Mouse (Mus musculus) urinary bladder, postnatal 10 days (tissue): Measurements from ENCODE around the gene Nrp2.

ENCODE experiments used
- DNase-seq: peaks from one replicate; pipeline ENCODE4 v3.0.0; 2022; ENCODE audit warnings: low spot score

Gene Nrp2

GRCm38 (mm10) chr1:62703158-62704116 is at the start of gene Nrp2:
Gene Nrp2, plus strand, starts transcription at chr1:62703285.
- peak; percentile 67 for DNase-seq

DNA sequence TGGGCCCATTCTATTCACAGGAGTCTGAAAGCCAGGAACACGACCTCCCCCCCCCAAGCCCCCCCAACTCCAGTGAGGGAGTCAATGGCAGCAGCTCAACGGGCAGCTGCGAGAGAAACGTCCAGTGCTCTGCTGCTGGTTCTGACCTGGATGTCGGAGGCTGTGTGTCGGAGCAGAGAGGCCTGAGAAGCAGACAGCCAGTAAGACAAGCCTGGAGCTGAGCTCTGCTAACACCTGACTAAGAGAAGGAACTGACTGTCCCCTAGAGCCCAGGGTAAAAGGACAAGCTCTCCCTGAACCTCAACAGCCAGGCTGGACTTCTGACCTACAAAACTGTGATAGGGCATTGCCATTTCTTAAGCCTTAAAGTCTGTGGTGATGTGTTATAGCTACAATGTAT is 48.6 kb upstream of the Nrp2 start:
- DNase-seq = no peak

GRCm38 (mm10) chr1:62664960-62665645 is 38.0 kb upstream of the Nrp2 start:
- no peak for DNase-seq

- no peak for DNase-seq
Observed at GRCm38 (mm10) chr1:62665771-62666730, 37.0 kb upstream of the Nrp2 start.

- DNase-seq = no peak
Observed at GRCm38 (mm10) chr1:62666780-62667179, 36.3 kb upstream of the Nrp2 start.

- DNase-seq = no peak
Observed at GRCm38 (mm10) chr1:62678611-62679344, 24.3 kb upstream of the Nrp2 start.

DNA sequence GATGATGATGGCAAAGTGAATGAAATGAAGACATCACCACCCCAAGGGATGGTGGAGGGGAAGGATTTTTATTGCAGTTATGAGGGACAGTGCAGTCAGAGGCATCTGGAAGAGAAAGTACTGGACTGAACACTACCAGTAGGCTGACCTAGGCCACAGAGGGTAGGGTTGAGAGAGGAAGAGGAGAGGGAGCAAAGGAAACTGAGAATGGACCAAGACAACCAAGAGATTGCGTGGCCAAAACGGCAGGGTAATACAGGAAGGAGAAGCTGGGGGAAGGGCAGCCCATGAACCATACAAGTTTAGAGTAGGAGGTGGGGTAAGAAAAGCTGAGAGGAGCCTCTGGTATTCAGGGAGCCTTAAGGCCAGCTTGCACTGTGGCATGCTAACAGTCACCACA is 23.6 kb upstream of the Nrp2 start:
- no peak for DNase-seq

- DNase-seq = no peak
Observed at GRCm38 (mm10) chr1:62682456-62683385, 20.4 kb upstream of the Nrp2 start.

- no peak for DNase-seq
Observed at GRCm38 (mm10) chr1:62683498-62683897, 19.6 kb upstream of the Nrp2 start.

- DNase-seq = no peak
Observed at GRCm38 (mm10) chr1:62687511-62687910, 15.6 kb upstream of the Nrp2 start.

DNA sequence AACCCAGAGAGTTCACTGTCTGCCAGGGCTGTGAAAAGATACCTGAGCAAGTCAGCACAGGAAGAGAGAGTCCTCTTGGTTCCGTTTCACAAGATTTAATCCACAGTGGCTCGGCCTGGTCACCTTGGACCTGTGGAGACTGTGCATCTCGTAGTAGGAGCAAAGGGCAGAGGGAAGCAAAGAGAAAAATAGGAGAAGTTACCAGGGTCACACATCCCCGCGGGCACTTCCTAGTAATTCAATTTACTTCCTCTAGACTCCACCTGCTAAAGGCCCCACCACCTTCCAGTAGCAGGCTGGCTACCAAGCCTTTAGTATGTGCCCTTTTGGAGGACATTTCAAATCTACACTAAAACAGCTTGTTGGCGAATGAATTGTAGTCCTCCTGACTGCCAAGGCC is 11.9 kb upstream of the Nrp2 start:
- DNase-seq = no peak

DNA sequence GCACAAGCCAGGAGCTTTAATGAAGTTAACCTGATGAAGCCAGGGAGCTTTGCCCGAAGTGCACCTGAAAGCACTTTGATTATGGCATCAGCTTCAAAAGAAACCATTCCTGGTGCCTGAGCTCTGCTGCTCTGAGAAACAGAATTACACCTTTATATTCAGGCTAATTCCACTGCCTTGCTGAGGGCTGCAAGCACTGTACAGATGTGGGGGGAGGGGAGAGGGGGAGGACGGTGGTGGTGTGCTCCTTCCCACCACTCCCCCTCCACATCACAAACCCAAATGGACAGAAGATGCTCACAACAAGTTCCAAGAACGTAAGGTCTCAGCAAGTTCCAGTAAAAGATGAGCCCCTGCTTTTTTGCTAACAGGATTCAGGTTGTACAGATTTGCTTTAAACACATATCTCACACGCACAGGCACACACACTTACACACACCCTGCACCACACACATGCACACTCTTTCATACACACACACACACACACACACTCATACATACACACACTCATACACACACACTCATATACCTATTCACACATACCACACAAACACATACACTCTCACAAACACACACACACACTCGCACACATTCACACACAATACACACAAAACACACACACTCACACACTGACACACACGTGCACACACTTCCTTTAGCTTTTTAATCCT is 6.6 kb upstream of the Nrp2 start:
- DNase-seq = no peak

DNA sequence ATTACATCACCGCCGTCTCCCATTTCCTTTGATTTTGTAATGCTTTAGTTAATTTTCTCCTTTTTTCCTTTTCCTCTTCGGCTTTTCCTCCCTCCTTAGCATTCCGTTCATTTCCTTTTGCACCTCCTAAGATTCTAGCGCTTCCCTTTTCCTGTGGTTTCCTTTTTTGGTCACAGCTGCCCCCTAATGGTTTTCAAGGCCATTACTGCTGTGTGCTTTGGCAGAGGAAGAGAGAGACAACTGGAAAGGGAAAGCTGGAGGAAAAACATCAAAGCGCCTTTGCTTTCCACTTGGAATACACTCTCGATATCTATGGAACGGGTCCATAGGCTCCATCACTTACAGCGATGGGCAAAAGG is 6.1 kb upstream of the Nrp2 start:
- no peak for DNase-seq

GRCm38 (mm10) chr1:62697353-62697752 is 5.7 kb upstream of the Nrp2 start:
- no peak for DNase-seq

GRCm38 (mm10) chr1:62699801-62700200 is 3.3 kb upstream of the Nrp2 start:
- no peak for DNase-seq

DNA sequence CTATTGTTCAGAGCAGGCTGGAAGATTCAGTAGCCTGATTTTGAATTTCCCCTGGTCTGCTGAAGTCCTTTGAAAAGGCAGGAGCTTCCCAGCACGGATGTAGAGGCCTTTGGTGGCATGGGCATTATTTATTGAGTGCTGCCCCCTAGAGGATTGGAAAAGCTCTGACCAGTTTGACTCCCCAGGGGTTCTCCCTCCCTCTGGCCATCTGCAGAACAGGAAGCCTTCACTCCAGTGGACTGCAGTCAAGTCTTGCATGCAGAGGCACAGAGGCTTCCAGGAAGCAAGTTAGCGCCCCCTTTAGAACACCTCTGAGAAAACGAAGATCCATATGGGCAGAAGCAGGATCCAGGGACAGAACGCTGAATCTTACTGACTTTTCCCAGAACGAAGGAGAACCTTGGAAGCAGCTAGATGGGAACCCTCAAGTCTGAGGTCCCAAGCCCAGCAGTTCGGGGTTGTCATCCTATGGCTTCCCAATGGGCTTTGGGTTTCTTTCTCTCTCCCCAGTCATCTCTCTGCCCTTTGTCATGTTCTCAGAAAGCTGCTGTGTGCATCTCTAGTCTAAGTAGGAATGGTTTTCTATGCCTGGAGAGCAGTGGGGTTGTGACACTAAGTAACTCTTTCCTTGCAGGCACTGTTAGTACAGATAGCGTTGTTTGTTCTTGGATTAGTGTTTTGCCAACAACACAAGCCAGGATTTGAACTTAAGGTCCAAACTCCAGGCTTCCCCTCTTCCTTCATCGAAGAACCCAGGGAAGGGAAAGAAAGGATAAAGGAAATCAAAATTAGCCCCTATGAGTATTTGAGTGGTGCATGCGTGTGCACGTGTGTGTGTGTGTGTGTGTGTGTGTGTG is 1.8 kb upstream of the Nrp2 start:
- DNase-seq = no peak

GRCm38 (mm10) chr1:62702743-62703142 is 342 bp upstream of the Nrp2 start:
- no peak for DNase-seq

DNA sequence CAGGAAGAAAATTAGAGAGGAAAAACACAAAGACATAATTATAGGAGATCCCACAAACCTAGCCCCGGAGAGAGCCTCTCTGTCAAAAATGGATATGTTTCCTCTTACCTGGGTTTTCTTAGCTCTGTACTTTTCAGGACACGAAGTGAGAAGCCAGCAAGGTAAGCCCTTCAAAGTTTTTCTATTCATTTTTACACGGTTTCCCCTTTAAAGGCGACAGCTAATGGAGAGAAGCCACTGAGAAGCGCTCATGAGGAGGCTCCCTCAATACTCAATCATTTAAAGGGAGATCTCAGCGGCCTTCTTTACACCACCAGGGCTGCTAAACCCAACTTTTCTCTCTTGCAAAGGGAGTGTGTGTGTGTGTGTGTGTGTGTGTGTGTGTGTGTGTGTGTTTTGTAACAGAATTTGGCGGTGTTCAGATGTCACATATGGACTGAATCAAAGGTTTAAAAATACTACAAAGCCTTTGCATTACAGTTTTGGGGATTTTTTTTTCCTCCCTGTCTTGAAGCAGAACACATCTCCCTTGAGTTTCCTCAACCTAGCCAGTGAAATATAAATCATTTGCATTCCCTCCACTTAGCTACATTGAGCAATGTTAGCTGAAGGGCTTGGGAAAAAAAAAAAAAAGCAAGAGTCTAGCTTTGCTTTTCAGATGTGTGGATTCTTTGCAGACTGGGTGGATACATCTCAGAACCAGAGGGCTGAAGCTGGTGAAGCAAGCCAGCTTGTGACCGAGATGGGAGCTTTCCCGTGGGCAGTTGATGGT is 1.2 kb downstream of the Nrp2 start:
- no peak for DNase-seq
